Mouse (Mus musculus): ENCODE measurements around the gene Akr7a5. TPM values are rescaled to one million over a fixed set of nuclear protein-coding genes. Genes with fewer than 3 reads are reported as not detected.

Gene Akr7a5
- total RNA-seq, 2 experiments from 2014 or later, result 34.2 to 37.4 TPM

DNA sequence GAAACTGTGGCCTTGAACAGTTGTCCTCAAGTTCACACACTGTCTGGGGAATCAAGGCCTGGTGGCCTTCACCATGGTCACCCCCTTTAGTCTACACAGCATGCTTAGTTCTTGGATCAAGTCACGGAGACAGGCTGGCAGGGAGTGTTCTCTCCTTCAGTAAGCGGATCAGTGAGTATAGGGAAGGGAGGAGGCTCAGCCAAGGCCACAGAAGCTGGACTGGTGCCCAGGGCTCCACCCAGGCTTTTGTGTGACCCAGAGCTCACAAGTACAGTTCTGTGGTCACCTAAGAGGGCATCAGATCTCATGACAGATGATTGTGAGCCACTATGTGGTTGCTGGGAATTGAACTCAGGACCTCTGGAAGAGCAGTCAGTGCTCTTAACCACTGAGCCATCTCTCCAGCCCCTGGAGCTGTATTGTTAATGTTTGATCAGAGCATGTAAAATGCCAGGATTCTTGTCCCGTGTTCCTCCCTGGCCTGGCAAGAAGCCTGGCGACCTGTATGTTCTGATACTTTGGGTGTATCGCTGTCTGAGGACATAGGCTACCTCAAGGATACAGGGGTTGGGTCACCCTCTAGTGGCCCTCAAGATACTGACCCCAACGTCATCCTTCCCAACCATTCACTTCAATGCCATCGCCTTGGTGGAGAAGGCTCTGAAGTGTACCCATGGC, 31.2 kb downstream of the Akr7a5 start:
- DNase-seq, result no peak
- intact Hi-C loops (cut with DNase I; ENCODE audit: low total_unique reads), result no loop called here

- no peak for DNase-seq
- intact Hi-C loops (cut with DNase I; ENCODE audit: low total_unique reads), result no loop called here
These were observed 33.2 kb downstream of the Akr7a5 start for GRCm38 (mm10) chr4:139343718-139344117.

- no peak for DNase-seq
- intact Hi-C loops (cut with DNase I; ENCODE audit: low total_unique reads), result no loop called here
These were observed 35.0 kb downstream of the Akr7a5 start for GRCm38 (mm10) chr4:139345416-139346019.

DNA sequence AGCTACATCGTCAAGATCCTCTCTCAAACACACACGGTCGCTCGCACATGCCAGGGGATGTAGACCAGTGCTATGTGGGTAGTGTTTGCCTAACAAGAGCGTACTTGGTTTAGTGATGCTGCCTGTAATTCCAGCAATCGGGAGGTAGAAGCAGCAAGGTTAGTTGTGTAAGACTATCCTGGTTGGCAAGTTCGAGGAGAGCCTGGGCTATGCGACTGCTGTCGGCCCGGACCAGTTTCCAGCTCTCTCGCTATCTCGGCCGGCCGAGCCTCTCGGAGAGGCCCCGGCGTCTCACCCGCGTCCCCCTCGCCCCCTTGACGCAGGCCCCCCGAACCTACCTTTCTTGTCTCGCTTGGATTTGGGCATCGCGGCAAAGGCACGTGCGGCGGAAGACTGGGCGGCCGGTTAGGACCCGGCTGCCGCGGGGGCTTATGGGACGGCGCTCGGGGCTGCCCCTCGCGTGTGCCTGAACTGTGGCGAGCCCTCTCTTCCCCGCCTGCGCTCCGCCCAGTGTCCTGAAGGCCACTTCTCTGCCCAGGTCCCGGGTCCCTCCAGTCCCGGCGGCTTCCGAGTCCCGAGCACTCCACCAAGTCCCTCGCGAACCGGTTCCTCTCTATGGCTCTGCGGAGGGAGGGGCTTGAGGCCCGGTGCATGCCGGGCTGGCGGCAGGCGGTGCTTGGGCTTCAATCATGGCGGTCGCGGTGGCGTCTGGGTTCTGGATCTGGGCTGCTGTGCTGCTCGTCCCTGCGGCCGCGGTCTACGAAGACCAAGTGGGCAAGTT, 41.6 kb downstream of the Akr7a5 start, which contains the start of the genes Mrto4, Emc1 and Ubr4:
TSS of gene Mrto4 (minus strand) at position 646 of the 781 bp plus-strand sequence.
TSS of gene Emc1 (plus strand) at position 657 of the 781 bp plus-strand sequence.
TSS of gene Ubr4 (plus strand) at position 679 of the 781 bp plus-strand sequence.
- intact Hi-C loops (cut with DNase I; ENCODE audit: low total_unique reads), result no loop called here
- DNase-seq, result peak; percentile 85

- intact Hi-C loops (cut with DNase I; ENCODE audit: low total_unique reads), result no loop called here
- no peak for DNase-seq
These were observed 42.3 kb downstream of the Akr7a5 start for GRCm38 (mm10) chr4:139352832-139353231.

DNA sequence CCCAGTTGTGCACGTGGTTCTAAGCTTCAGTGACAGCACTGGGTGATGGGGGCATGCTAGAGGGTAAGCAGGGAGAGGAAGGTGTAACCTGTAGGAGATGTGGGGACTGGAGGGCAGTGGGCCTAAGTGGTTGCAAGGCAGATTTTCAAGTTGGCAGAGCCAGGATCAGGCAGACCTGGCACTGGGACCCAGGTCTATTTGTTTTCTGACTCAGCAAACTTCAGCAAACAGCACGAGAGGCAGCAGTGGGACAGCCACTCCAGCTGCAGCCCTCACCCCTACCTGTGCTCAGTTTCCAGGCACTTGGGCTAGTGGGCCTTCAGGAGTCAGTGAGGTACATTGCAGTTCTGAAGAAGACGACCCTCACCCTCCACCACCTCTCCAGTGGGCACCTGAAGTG, 46.7 kb downstream of the Akr7a5 start:
- no peak for DNase-seq
- intact Hi-C loops (cut with DNase I; ENCODE audit: low total_unique reads), result no loop called here

- intact Hi-C loops (cut with DNase I; ENCODE audit: low total_unique reads), result no loop called here
- no peak for DNase-seq
These were observed 50.4 kb downstream of the Akr7a5 start for GRCm38 (mm10) chr4:139360761-139361548.

- intact Hi-C loops (cut with DNase I; ENCODE audit: low total_unique reads), result no loop called here
- no peak for DNase-seq
These were observed 56.8 kb downstream of the Akr7a5 start for GRCm38 (mm10) chr4:139367336-139367735.

Small RNAs within 50 kb of the gene (microRNA-seq; reads per million reads assigned to microRNA genes)
- gene Gm24245, result 0 reads per million in 2 experiments
- 0 reads per million in 2 experiments for gene Gm25732

Other genes starting within 250 kb of the Akr7a5 start
- not detected for gene Htr6, start 235.2 kb upstream of the Akr7a5 start, total RNA-seq (2021)
- gene Nbl1, start 217.8 kb upstream of the Akr7a5 start, total RNA-seq (2021), result 10 to 100 TPM; 32.2 to 39.6 TPM
- 100 to 1,000 TPM; 434 to 465 TPM for gene Minos1, start 179.6 kb upstream of the Akr7a5 start, total RNA-seq (2021)
- gene Capzb, start 117.8 kb upstream of the Akr7a5 start, total RNA-seq (2021), result 100 to 1,000 TPM; 590 to 617 TPM
- 1 to 10 TPM; 6.0 to 6.4 TPM for gene Pqlc2, start within 50 bp of the Akr7a5 start, total RNA-seq (2021)
- 10 to 100 TPM; 32.3 to 43.5 TPM for gene Mrto4, start 41.8 kb downstream of the Akr7a5 start, total RNA-seq (2021)
- gene Emc1, start 41.8 kb downstream of the Akr7a5 start, total RNA-seq (2021), result 10 to 100 TPM; 24.9 to 26.7 TPM
- 10 to 100 TPM; 71.7 to 73.6 TPM for gene Ubr4, start 41.9 kb downstream of the Akr7a5 start, total RNA-seq (2021)
- gene Iffo2, start 219.8 kb downstream of the Akr7a5 start, total RNA-seq (2021), result 1 to 10 TPM; 3.9 to 4.9 TPM

All from gastrocnemius, postnatal 14 days (tissue).